Mouse (Mus musculus): ENCODE data around the gene Prima1.

Prima1 gene

GRCm38 (mm10) chr12:103242083-103242581 is at the start of gene Prima1:
TSS of gene Prima1 (minus strand) at chr12:103242150.
- ATAC-seq (ENCODE audit: low TSS enrichment) = peak; percentile 68

- ATAC-seq (ENCODE audit: low TSS enrichment) = no peak
These were observed 45.3 kb upstream of the Prima1 start for GRCm38 (mm10) chr12:103287276-103287675.

- no peak for ATAC-seq (ENCODE audit: low TSS enrichment)
These were observed 41.5 kb upstream of the Prima1 start for GRCm38 (mm10) chr12:103283411-103283810.

- ATAC-seq (ENCODE audit: low TSS enrichment) = no peak
These were observed 41.0 kb upstream of the Prima1 start for GRCm38 (mm10) chr12:103282936-103283335.

- ATAC-seq (ENCODE audit: low TSS enrichment) = no peak
These were observed 40.0 kb upstream of the Prima1 start for GRCm38 (mm10) chr12:103281912-103282311.

- ATAC-seq (ENCODE audit: low TSS enrichment) = no peak
These were observed 39.5 kb upstream of the Prima1 start for GRCm38 (mm10) chr12:103281491-103281890.

GRCm38 (mm10) chr12:103276422-103276821 is 34.5 kb upstream of the Prima1 start:
- ATAC-seq (ENCODE audit: low TSS enrichment) = peak; percentile 96

GRCm38 (mm10) chr12:103273732-103274131 is 31.8 kb upstream of the Prima1 start:
- ATAC-seq (ENCODE audit: low TSS enrichment) = no peak

- ATAC-seq (ENCODE audit: low TSS enrichment) = peak; percentile 52; the same call in 1 of the 2 replicates
These were observed 31.1 kb upstream of the Prima1 start for GRCm38 (mm10) chr12:103273051-103273450.

GRCm38 (mm10) chr12:103272176-103272575 is 30.2 kb upstream of the Prima1 start:
- 0 out of 2 replicates have a peak, but pooled peaks have one; percentile 10 for ATAC-seq (ENCODE audit: low TSS enrichment)

- no peak for ATAC-seq (ENCODE audit: low TSS enrichment)
These were observed 24.7 kb upstream of the Prima1 start for GRCm38 (mm10) chr12:103266605-103267004.

- no peak for ATAC-seq (ENCODE audit: low TSS enrichment)
These were observed 20.3 kb upstream of the Prima1 start for GRCm38 (mm10) chr12:103262017-103262865.

GRCm38 (mm10) chr12:103252901-103253434 is 11.0 kb upstream of the Prima1 start:
- no peak for ATAC-seq (ENCODE audit: low TSS enrichment)

- ATAC-seq (ENCODE audit: low TSS enrichment) = no peak
These were observed 9.2 kb upstream of the Prima1 start for GRCm38 (mm10) chr12:103251151-103251550.

- ATAC-seq (ENCODE audit: low TSS enrichment) = no peak
These were observed 8.4 kb upstream of the Prima1 start for GRCm38 (mm10) chr12:103250333-103250732.

GRCm38 (mm10) chr12:103243041-103243440 is 1.1 kb upstream of the Prima1 start:
- ATAC-seq (ENCODE audit: low TSS enrichment) = no peak

- ATAC-seq (ENCODE audit: low TSS enrichment) = peak; percentile 88
These were observed 658 bp upstream of the Prima1 start for GRCm38 (mm10) chr12:103242591-103243025.

GRCm38 (mm10) chr12:103241311-103242082 is 453 bp downstream of the Prima1 start:
- 0 out of 2 replicates have a peak, but pooled peaks have one; percentile 1 for ATAC-seq (ENCODE audit: low TSS enrichment)

- no peak for ATAC-seq (ENCODE audit: low TSS enrichment)
These were observed 3.0 kb downstream of the Prima1 start for GRCm38 (mm10) chr12:103238924-103239460.

GRCm38 (mm10) chr12:103235856-103236255 is 6.1 kb downstream of the Prima1 start:
- ATAC-seq (ENCODE audit: low TSS enrichment) = no peak

- no peak for ATAC-seq (ENCODE audit: low TSS enrichment)
These were observed 6.7 kb downstream of the Prima1 start for GRCm38 (mm10) chr12:103235251-103235650.

GRCm38 (mm10) chr12:103229058-103229457 is 12.9 kb downstream of the Prima1 start:
- no peak for ATAC-seq (ENCODE audit: low TSS enrichment)
